Mouse (Mus musculus) thymus, adult 2 months (tissue): ENCODE data around the gene Dapk2. TPM values are rescaled to one million over a fixed set of nuclear protein-coding genes. Genes with fewer than 3 reads are reported as not detected.

Experiments used
- DNase-seq: peaks from one replicate; pipeline ENCODE4 v3.0.0; 2021
- H3K27ac ChIP-seq: fragments of 200-500 bp; 2 replicates; pipeline ENCODE4 v1.5.1; 2012; ENCODE audit warnings: low read length, control low read depth; ENCODE audit not compliant: control insufficient read depth, insufficient read depth
- H3K27me3 ChIP-seq: fragments of 200-500 bp; 2 replicates; pipeline ENCODE4 v1.6.1; 2012; ENCODE audit warnings: mild to moderate bottlenecking, low read length, moderate library complexity, mixed read lengths; ENCODE audit not compliant: control insufficient read depth, insufficient read depth
- H3K36me3 ChIP-seq: fragments of 200-500 bp; 2 replicates; pipeline ENCODE4 v1.6.1; 2012; ENCODE audit warnings: mild to moderate bottlenecking, low read length, moderate library complexity; ENCODE audit not compliant: control insufficient read depth, insufficient read depth
- H3K4me1 ChIP-seq: fragments of 200-500 bp; replicated peaks from 2 replicates; pipeline ENCODE4 v1.6.1; 2012; ENCODE audit warnings: low read length; ENCODE audit not compliant: control insufficient read depth, insufficient read depth
- H3K4me3 ChIP-seq: fragments of 200-500 bp; 2 replicates; pipeline ENCODE4 v1.5.1; 2012; ENCODE audit warnings: mild to moderate bottlenecking, low read length, control low read depth, moderate library complexity; ENCODE audit not compliant: control insufficient read depth, insufficient read depth
- CTCF ChIP-seq: fragments of 200-500 bp; IDR thresholded peaks from 2 replicates; pipeline ENCODE4 v1.5.1; 2012; ENCODE audit warnings: mild to moderate bottlenecking, control low read depth, low read length, moderate library complexity, borderline replicate concordance; ENCODE audit not compliant: control insufficient read depth, poor library complexity, insufficient read depth; ENCODE audit errors: extremely low read depth
- POLR2A ChIP-seq: fragments of 200-500 bp; IDR thresholded peaks from 2 replicates; pipeline ENCODE4 v1.6.1; 2012; ENCODE audit warnings: mild to moderate bottlenecking, low read length, control low read depth, moderate library complexity; ENCODE audit not compliant: control insufficient read depth, poor library complexity, insufficient read depth; ENCODE audit errors: extremely low read depth
- whole genome bisulfite sequencing: fragments of 180-500 bp; shearing (Covaris S2); methylation state at CpG from one replicate; pipeline ENCODE4 v1.1.7; 2018; 5-methylcytosine and 5-hydroxymethylcytosine counted together
- polyA plus RNA-seq: library from polyadenylated mRNA; depleted of rRNA; stranded (reverse); fragments of >200 nt; gene quantifications from 2 replicates; pipeline ENCODE4 v1.2.3, GENCODE M21; 2012; rRNA removed

Gene Dapk2
- 3.4 and 5.1 TPM in 2 replicates for polyA plus RNA-seq

DNA sequence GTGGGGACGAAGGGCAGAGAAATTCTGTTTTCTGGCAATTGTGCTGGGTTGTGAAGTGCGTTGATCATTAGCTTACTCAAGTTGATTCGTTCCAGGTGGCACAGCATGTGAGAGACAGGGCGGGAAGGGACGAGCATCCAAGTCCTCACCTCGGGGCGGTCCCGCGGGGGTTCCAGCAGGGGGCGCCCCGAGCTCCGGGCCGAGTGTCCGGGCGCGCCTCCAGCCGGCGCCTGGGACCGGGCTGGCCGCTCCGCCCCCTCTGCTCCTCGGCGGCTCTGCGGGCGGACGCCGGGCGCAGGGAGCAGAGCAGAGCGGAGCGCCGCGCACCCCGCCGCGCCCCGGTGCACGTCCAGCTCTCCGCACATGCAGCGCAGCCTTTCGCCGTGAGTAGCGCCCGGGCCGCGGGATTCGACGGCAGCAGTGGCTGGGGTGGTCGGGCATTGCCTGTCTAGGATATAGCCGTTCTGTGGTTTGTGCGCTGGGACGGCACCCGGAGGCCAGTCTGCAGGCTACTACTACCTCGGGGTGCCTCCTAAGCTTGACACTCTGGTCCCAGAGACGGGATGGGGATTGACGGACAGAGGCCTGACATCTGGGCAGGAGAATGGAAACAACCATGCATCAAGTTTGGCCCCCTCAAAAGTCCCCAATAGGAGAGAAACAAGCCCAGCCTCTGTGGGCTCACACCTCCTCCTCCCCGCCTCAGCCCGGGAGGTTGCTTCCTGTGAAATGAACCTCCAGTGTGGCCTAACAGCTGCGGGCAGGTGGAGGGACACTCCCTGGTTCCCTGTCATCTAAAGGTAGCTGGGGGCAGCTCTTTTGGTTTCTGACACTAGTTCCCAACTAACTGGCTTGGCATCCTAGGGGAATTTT is at the start of gene Dapk2:
TSS of gene Dapk2 (plus strand) at position 266 of the 873 bp plus-strand sequence.
- peak; percentile 63 for DNase-seq
- H3K27ac ChIP-seq: no peak within 1 kb of the TSS
- no peaks in the 10 kb centered on the region for H3K36me3 ChIP-seq
- H3K27me3 ChIP-seq: peaks cover 2% of the 10 kb centered on the region; the same call in 1 of the 2 replicates
- peaks cover 8% of the 10 kb centered on the region for H3K4me1 ChIP-seq
- peak within 1 kb of the TSS; percentile 33 for H3K4me3 ChIP-seq
- 1% methylated on average over 58 of the region's 58 CpGs for WGBS
- TF ChIP-seq CTCF (peak; percentile 93), POLR2A (0 out of 2 replicates have a peak, but pooled peaks have one; percentile 26)

DNA sequence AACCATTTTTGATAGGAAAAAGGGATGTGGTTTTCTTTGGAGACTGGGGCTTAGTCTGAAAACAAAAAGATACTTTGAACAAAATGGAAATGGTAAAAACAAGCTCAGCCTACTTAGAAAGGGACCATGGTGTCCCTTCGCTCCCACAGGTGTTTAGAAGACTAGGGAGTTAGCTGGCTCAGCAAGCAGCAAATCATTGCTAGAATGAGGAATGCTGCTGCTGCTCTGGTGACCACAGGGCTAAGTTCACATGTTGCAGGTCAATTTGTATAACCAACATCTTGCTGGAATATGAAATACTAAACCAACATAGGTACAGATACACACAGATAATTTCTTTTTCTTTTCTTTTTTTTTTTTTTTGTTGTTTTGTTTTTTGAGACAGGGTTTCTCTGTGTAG is 48.4 kb upstream of the Dapk2 start:
- H3K36me3 ChIP-seq: peaks cover 33% of the 10 kb centered on the region
- no peak overlapping the region for H3K4me3 ChIP-seq
- no peak for DNase-seq
- no peaks in the 10 kb centered on the region for H3K27me3 ChIP-seq
- H3K27ac ChIP-seq: no peak overlapping the region
- TF ChIP-seq CTCF (no peak), POLR2A (no peak)
- 96% methylated on average over 1 of the region's 1 CpGs for WGBS
- H3K4me1 ChIP-seq: peaks cover 5% of the 10 kb centered on the region

DNA sequence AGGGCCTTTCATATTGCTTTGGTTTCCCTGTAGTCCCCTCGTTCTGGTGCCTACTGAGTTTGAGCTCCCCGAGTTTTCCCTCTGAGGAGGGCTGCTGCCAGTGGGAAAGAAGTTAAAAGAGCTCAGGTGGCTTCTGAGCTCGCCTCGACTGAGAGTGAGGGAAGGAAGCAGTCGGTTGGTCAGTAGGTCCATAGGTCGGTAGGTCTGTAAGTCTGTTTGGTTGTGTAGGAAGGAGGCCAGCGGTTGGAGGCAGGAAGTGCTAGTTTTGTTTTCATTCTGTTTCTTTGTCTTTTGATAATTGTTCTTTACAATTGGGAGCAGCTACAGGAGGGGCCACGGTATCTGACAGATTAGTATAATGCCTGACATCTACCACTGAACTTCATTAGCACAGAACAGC is 47.9 kb upstream of the Dapk2 start:
- no peak for TF ChIP-seq POLR2A
- 42% methylated on average over 8 of the region's 8 CpGs for WGBS
- no peak overlapping the region for H3K27ac ChIP-seq
- H3K4me1 ChIP-seq: peaks cover 5% of the 10 kb centered on the region
- peaks cover 27% of the 10 kb centered on the region for H3K36me3 ChIP-seq
- H3K4me3 ChIP-seq: no peak overlapping the region
- H3K27me3 ChIP-seq: no peaks in the 10 kb centered on the region
- DNase-seq: no peak

DNA sequence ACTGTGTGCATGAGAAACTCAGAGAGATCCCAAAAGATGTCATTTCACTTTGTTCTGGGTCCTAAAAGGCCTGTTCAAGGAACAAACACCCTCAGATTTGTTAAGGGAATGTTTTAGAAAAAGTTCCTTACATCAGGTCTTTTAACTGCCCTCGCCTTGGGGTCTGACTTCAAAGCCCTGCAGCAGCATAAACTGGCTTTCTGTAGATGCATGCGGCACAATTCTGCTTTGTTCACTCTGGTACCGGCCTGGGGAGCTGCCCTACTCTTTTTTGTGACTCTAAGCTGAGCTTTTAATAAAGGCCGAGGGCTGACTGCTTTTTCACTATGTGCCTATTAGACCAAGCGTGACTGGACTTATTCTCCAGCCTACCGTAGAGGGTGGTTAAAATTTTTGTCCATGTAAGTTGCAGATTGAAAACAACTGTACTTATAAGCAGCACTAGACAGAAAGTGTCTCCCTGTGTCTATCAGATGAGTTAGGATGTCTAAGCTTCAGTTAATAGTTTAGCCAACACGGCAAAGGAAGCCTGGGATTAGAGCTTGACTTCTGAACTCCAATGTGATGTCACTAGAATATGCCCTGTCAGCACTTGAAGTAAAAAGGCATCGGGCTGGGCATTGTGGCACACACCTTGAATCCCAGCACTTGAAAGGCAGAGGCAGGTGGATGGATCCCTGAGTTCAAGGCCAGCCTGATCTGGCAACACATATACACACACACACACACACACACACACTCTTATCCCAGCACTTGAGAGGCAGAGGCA is 47.2 kb upstream of the Dapk2 start:
- DNase-seq: no peak
- Histone ChIP-seq H3K4me1 (peaks cover 5% of the 10 kb centered on the region), H3K27ac (no peak overlapping the region), H3K36me3 (peaks cover 22% of the 10 kb centered on the region), H3K27me3 (no peaks in the 10 kb centered on the region), H3K4me3 (no peak overlapping the region)
- no peak for TF ChIP-seq POLR2A
- TF ChIP-seq CTCF: no peak
- WGBS: 84% methylated on average over 8 of the region's 8 CpGs

DNA sequence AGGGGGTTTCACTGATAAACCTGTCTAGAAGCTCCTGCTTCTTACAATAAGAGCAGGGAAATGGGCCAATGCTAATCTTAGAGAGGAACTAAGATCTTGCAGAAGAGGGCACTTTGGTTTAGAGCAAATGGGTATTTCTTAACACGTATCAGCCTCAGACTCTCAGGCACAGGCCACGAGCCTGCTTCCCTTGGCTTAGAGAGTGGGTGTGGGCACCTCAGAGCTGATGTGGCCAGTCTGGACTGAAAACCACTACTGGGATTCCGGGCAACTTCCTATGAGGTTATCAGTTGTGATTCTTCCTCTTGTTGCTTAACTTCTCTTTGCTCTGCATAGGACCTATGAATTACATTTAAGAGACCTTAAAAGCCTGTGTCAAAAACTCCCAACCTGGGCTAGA is 43.7 kb upstream of the Dapk2 start:
- Histone ChIP-seq H3K36me3 (peaks cover 6% of the 10 kb centered on the region; the same call in 1 of the 2 replicates), H3K27ac (no peak overlapping the region), H3K4me3 (no peak overlapping the region), H3K27me3 (no peaks in the 10 kb centered on the region), H3K4me1 (peaks cover 8% of the 10 kb centered on the region)
- DNase-seq: no peak
- TF ChIP-seq POLR2A (no peak), CTCF (no peak)
- WGBS: 71% methylated on average over 3 of the region's 3 CpGs

DNA sequence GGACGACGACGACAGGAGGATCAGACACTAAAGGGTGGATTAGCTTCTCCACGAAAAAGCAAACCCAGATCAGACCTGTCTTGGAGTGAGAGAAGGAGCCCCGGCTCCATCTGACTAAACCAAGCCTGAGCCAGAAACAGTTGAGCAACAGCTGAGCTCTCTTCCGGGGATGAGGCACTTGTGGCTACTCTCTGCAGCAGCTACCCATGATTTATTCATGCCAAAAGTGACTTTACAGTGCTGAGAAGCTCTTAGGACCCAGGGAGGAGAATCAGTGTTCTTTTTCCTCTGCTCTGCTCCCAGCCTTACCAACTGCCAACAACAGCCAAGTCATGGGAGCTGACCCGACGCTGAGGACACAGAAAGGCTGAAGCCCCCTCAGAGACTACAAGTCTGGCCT is 41.1 kb upstream of the Dapk2 start:
- peaks cover 2% of the 10 kb centered on the region; the same call in 1 of the 2 replicates for H3K4me1 ChIP-seq
- no peak for DNase-seq
- H3K36me3 ChIP-seq: peaks cover 6% of the 10 kb centered on the region; the same call in 1 of the 2 replicates
- no peaks in the 10 kb centered on the region for H3K27me3 ChIP-seq
- H3K4me3 ChIP-seq: no peak overlapping the region
- no peak overlapping the region for H3K27ac ChIP-seq
- 76% methylated on average over 8 of the region's 8 CpGs for WGBS
- TF ChIP-seq CTCF (no peak), POLR2A (no peak)
